Mouse (Mus musculus): Measurements from ENCODE around the gene Mettl7a1. TPM values are rescaled to one million over a fixed set of nuclear protein-coding genes. Genes with fewer than 3 reads are reported as not detected.
"Not testable (repeated sequence)": the region's sequence is repeated elsewhere in the genome, so short reads cannot be mapped to it uniquely, and the experiment has no call there.

Gene Mettl7a1
- total and polyA plus RNA-seq, 3 experiments, result 17.3 to 34.4 TPM; not detected in 1

DNA sequence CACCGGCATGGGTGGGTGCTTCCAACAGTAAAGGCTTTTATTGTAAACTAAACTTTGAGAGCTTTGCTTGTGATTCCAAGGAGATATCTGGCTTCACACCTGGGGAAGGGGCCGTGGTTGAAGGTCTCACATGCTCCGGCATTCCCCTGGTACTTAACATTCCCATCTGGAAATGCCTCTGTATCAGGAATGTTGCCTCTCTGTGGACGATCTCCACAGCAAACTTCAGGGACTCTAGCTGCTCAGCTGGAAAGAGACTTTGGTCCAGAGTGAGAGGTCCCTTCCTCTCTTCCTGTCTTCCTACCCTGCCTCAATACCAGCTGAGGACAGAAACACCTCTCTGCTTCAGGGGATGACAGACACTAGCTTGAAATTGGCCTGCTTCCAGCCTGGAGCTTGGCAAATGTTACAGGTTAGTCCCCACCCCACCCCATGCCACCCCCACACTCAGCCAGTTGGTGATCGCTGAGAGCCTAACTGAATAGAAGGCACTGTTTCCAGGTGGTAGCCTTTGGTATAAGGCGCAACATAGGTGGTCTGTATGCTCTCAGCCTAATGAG is 47.6 kb downstream of the Mettl7a1 start:
- DNase-seq (ENCODE audit: low read depth, low spot score), result no peak
- no peaks in the 10 kb centered on the region for H3K4me1 ChIP-seq (ENCODE audit: control insufficient read depth in 1 of 2, insufficient read depth in 2 of 2, low read length in 2 of 2)
- no peaks in the 10 kb centered on the region for H3K9me3 ChIP-seq (replicated peaks; ENCODE audit: insufficient read depth, low read length)
- TF ChIP-seq MYC (IDR thresholded peaks at IDR 0.05; ENCODE audit: low read depth, low read length), result no peak
- no peaks in the 10 kb centered on the region for H3K36me3 ChIP-seq (ENCODE audit: control insufficient read depth in 1 of 2, insufficient read depth in 2 of 2, low read length in 2 of 2)
- H3K27ac ChIP-seq (ENCODE audit: control insufficient read depth, low read depth, low read length), result no peak overlapping the region
- no peak overlapping the region for H3K4me3 ChIP-seq (ENCODE audit: control insufficient read depth in 1 of 2, insufficient read depth in 1 of 2, low read depth in 2 of 2, low read length in 2 of 2)
- H3K27me3 ChIP-seq (ENCODE audit: control insufficient read depth in 1 of 2, insufficient read depth in 2 of 2, low read length in 2 of 2), result peaks cover 2 to 12% of the 10 kb centered on the region in 2 experiments; a peak in 3 of 4 replicates
- no peaks in the 10 kb centered on the region for H3K79me2 ChIP-seq (ENCODE audit: control insufficient read depth, insufficient read depth, low read length, poor library complexity)
- no peak overlapping the region for H3K9ac ChIP-seq (ENCODE audit: control insufficient read depth, low read depth, low read length, poor library complexity, severe bottlenecking)

DNA sequence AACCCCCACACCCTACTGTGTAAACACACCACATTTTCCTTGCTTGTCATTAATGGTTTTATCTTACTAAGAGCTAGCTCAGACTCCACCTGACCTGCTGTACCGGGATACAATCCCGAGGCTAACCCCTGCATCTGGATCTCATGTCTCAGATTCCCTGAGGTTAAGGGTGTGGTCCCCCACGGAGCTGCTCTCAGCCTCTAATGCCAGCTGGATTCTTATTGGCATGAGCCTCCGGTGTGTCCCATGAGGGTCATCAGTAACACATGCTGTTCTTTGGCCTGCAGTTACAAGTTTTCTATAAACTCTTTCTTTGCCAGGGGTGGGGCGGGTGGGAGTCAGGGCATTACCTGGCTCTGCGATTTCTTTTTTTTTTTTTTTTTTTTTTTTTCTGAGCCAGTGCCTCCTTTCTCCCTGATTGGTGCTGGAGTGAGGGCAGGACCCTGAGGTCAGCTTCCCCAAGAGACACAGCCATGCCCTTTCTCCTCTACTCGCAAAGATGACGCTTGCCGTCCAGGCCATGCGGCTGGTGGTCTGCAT is 48.8 kb downstream of the Mettl7a1 start, which contains the start of the genes Methig1 and Mettl7a2:
TSS of gene Methig1 (plus strand) at position 439 of the 540 bp plus-strand sequence.
TSS of gene Mettl7a2 (plus strand) at position 490 of the 540 bp plus-strand sequence.
- Histone ChIP-seq H3K27me3 (ENCODE audit: control insufficient read depth in 1 of 2, insufficient read depth in 2 of 2, low read length in 2 of 2) (peaks cover 2 to 12% of the 10 kb centered on the region in 2 experiments; a peak in 3 of 4 replicates), H3K4me3 (ENCODE audit: control insufficient read depth in 1 of 2, insufficient read depth in 1 of 2, low read depth in 2 of 2, low read length in 2 of 2) (no peak within 1 kb of the TSS), H3K9ac (ENCODE audit: control insufficient read depth, low read depth, low read length, poor library complexity, severe bottlenecking) (no peak within 1 kb of the TSS), H3K36me3 (ENCODE audit: control insufficient read depth in 1 of 2, insufficient read depth in 2 of 2, low read length in 2 of 2) (no peaks in the 10 kb centered on the region), H3K9me3 (replicated peaks; ENCODE audit: insufficient read depth, low read length) (no peaks in the 10 kb centered on the region), H3K4me1 (ENCODE audit: control insufficient read depth in 1 of 2, insufficient read depth in 2 of 2, low read length in 2 of 2) (no peaks in the 10 kb centered on the region), H3K79me2 (ENCODE audit: control insufficient read depth, insufficient read depth, low read length, poor library complexity) (no peaks in the 10 kb centered on the region), H3K27ac (ENCODE audit: control insufficient read depth, low read depth, low read length) (no peak within 1 kb of the TSS)
- no peak for DNase-seq (ENCODE audit: low read depth, low spot score)
- TF ChIP-seq KAT2A (conservative IDR thresholded peaks at IDR 0.05; ENCODE audit: low read depth, low read length), result no peak
- TF ChIP-seq SIN3A (IDR thresholded peaks at IDR 0.05; ENCODE audit: low read length), result no peak
- no peak for TF ChIP-seq POLR2AphosphoS2 (IDR thresholded peaks at IDR 0.05; ENCODE audit: low read length)
- no peak for TF ChIP-seq ZC3H11A (IDR thresholded peaks at IDR 0.05; ENCODE audit: low read depth, low read length)
- TF ChIP-seq ELF1 (IDR thresholded peaks at IDR 0.05; ENCODE audit: low read depth, low read length), result no peak
- TF ChIP-seq BHLHE40 (IDR thresholded peaks at IDR 0.05; ENCODE audit: borderline replicate concordance, low read depth, low read length), result no peak
- TF ChIP-seq ETS1 (IDR thresholded peaks at IDR 0.05; ENCODE audit: low read depth, low read length), result no peak
- no peak for TF ChIP-seq GABPA (IDR thresholded peaks at IDR 0.05; ENCODE audit: low read depth, low read length)
- TF ChIP-seq POLR2A (IDR thresholded peaks at IDR 0.05; ENCODE audit: control insufficient read depth in 1 of 2, insufficient read depth in 1 of 2, low read depth in 1 of 2, low read length in 2 of 2, poor library complexity in 1 of 2), result no peak

DNA sequence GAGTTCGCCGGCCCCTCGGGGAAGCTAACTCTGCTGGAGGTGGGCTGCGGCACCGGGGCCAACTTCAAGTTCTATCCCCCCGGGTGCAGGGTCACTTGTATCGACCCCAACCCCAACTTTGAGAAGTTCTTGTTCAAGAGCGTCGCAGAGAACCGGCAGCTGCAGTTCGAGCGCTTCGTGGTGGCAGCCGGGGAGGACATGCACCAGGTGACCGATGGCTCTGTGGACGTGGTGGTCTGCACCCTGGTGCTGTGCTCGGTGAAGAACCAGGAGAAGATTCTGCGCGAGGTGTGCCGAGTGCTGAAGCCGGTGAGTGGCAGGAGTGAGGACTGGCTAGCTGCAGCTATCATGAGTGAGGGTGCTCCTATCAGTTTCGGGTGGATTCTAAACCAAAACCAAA is 49.5 kb downstream of the Mettl7a1 start:
- H3K4me3 ChIP-seq (ENCODE audit: control insufficient read depth in 1 of 2, insufficient read depth in 1 of 2, low read depth in 2 of 2, low read length in 2 of 2); H3K9me3 ChIP-seq (replicated peaks; ENCODE audit: insufficient read depth, low read length); H3K9ac ChIP-seq (ENCODE audit: control insufficient read depth, low read depth, low read length, poor library complexity, severe bottlenecking); H3K79me2 ChIP-seq (ENCODE audit: control insufficient read depth, insufficient read depth, low read length, poor library complexity); DNase-seq (ENCODE audit: low read depth, low spot score); H3K27ac ChIP-seq (ENCODE audit: control insufficient read depth, low read depth, low read length); H3K4me1 ChIP-seq (ENCODE audit: control insufficient read depth in 1 of 2, insufficient read depth in 2 of 2, low read length in 2 of 2); H3K36me3 ChIP-seq (ENCODE audit: control insufficient read depth in 1 of 2, insufficient read depth in 2 of 2, low read length in 2 of 2): not testable (repeated sequence)
- H3K27me3 ChIP-seq (ENCODE audit: control insufficient read depth in 1 of 2, insufficient read depth in 2 of 2, low read length in 2 of 2), result peaks cover 2 to 12% of the 10 kb centered on the region in 2 experiments; a peak in 3 of 4 replicates

All from MEL (cell line).